Mouse (Mus musculus) testis, postnatal 14 days (tissue): ENCODE results near the gene Ncor2.

Experiments
- DNase-seq: peaks from one replicate; pipeline ENCODE4 v3.0.0; 2021; ENCODE audit warnings: low spot score

Gene Ncor2

GRCm38 (mm10) chr5:125093795-125094194, 85.2 kb downstream of the Ncor2 start:
- DNase-seq: no peak

GRCm38 (mm10) chr5:125088076-125088475, 90.9 kb downstream of the Ncor2 start:
- DNase-seq: no peak

GRCm38 (mm10) chr5:125085097-125085617, 93.9 kb downstream of the Ncor2 start:
- no peak for DNase-seq

GRCm38 (mm10) chr5:125083674-125084073, 95.3 kb downstream of the Ncor2 start:
- DNase-seq: no peak

GRCm38 (mm10) chr5:125081318-125082101, 97.5 kb downstream of the Ncor2 start:
- peak; percentile 77 for DNase-seq

- DNase-seq: no peak
These were observed 98.2 kb downstream of the Ncor2 start for GRCm38 (mm10) chr5:125080787-125081317.

DNA sequence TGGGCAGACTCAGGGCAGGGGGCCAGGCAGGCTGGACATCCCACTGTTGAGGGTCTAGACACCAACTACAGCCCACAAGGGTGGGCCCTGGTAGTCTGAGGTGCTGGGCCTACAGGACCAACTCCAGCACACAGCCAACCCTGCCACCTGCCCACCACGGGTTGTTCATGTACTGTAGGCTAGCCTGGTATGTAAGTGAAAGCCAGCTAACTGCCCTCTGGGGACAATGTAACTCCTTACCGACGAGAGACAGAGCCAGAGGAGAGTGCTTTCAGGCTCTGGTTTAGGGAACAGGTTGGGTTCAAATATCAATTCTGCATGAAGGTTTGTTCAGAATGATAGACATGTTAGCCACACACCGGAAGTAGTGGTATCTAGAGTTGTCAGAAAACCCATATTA, 98.7 kb downstream of the Ncor2 start:
- no peak for DNase-seq

DNA sequence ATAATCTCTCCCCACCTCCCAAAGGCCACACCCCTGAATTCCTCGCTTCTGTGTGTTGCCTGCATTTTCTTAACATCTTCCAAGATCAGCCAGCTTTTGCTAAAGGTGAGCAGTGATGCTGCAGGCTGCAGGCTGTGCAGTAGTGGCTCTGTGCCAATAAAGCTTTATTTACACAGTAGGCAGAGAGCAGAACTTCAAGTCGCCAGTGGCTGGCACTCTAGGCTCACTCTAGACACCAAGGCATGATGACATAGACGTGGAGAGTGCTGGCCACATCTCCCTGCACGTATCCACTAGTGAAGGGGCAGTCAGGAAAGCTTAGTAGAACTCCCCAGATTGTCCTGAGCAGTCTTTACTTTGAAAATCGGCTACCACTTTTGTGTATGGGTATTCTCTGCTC, 100.8 kb downstream of the Ncor2 start:
- DNase-seq: no peak

DNA sequence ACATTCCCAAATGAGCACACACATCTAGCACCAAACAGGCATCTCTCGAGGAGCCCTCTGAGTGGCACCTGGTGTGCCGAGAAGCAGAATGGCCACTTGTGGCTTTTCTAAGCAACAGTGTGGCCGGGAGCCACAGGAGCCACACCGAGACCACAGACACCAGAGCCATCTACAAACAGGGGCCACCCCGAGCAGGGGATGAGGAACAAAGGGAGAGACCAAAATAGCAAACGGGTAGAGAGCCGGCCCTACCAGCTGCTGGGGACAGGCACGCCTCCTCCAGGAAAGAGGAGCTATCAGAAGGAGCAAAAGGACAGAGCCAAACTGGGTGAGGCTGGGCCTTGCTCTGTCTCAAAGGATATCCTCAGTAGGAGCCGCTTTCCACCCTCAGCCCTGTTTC, 102.8 kb downstream of the Ncor2 start:
- no peak for DNase-seq

DNA sequence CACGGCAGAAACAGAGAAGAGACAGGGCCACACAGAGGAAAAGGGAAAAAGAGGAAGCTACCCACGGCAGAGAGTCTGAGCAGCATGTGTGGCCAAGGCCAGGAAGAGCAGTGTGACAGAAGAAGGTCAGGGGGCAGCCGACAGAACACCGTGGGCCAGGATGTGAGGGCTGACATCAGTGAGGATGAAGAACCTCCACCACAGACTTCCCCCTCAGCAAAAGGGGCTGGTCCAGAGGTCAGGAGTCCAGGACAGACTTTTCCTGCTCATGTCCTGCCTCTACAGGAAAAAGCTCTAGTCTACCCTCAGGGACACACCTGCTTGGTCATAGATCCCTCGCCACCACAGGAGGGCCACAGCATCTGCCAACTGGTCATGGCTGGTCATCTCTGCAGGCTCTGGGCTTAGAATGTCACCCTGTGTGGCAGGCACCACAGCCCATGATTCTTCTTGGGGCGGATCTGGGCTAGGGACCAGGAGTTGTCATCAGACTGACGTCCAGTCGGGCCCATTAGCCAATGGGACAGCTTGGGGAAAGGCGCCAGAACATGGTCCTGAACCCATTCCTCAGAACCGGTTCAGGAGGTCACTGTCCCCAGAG, 104.3 kb downstream of the Ncor2 start:
- no peak for DNase-seq

DNA sequence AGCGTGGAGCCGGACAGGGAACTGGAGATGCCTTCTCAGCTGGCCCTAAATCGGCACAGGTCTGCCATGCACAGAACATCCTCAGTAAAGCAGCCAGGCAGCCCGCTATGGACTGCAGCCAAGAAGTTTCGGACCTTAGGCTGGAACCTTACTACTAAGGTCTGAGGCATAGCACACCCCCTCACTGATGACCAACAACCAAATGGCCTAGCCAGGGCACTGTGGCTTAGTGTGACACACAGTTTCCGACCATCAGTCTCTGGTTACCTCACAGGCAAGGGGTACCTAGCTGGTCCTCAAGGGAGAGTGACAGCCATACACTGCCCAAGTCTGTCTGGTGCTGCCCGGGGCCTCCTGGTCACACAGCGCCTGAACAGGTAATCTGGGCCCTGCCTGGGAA, 105.1 kb downstream of the Ncor2 start:
- no peak for DNase-seq

- no peak for DNase-seq
These were observed 105.7 kb downstream of the Ncor2 start for GRCm38 (mm10) chr5:125073335-125073734.

DNA sequence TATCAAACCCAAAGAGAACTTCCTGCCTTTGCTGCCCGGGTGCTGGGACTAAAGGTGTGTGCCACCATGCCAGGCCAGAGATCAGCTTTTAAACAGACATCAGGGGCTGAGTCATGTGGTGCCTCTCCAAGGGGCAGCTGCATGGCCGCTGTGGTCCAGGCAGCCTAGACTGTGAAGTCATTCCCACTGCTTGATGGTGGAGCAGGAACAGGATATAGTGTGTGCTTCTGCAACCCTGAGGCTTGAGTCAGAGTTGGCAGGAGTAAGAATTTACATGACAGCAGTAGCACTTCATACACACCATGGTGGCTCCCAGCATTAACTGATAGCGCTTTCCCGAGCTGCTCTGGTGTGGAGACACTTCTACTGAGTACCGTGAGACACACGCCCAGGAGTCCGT, 106.6 kb downstream of the Ncor2 start:
- DNase-seq: no peak

DNA sequence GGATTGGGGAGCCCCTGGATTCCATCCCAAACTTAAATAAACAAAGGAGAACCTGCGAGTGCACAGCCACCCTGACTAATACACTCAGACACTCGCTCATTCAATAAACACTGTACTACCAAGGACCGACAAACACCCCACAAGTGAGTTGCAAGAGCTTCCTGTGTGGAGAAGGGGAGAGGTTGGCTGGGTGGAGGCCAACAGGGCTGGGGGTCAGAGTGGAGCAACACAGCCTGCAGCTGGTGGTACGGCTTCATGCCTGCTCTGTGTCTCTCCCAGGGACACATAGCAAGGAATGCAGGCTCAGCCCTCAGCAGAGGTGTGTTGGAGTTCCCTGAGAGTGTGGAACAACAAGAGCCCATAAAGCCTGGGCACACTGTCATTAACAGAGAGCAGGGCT, 107.1 kb downstream of the Ncor2 start:
- DNase-seq: no peak

DNA sequence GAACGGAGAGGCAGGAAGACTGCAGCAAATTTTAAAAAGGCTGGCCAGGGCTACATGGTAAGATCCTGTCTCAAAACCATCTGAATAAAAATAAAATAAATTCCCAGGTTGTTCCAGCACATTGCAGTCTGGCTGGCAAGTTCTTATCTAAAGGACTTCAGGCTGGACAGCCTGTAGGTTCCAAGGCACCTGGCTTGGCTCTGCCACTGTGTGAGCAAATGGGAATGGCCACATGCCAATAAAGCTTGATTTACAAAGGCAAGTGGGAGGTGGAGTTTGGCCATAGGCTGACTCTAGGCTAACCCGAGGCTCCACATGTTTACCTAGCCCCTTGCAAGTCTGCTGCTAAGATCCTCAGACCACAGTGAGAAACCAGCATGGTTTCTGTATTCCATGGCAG, 108.6 kb downstream of the Ncor2 start:
- DNase-seq: no peak

DNA sequence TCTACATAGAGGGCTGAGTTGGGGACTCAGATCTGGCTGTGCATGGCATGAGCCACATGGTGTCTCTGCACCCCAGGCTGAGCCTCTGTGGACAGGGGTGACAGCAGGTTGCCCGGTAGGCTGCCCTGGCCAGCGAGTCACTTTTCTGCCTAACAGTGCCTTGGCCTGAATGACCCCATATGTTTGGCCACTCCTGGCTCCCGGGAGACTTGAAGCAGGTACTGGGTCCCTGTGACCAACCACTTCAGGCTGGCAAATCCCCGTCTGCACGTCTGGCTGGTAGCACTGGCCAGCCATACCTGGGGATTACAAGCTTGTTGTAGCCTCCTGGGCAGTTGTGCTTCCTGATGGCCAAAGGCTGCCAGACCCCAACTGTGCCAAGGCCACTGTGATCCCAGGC, 109.1 kb downstream of the Ncor2 start:
- no peak for DNase-seq

DNA sequence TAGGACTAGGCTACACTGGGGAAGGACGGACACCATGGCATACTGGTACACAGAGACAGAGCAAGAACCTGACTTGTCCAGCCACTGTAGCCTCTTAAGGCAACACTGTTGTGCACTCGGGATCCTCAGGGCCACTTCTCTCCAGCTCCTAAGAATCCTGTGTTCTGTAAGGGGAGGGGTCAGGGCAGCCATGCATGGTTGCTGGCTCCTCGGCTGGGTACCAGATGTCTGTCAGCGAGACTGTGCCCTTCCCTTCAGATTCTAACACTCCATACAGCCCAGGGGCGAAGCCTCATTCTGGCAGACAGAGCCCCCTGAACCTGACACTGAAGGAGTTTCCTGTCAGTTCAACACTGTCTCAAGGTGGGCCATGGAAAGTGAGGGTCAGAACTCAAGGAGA, 109.6 kb downstream of the Ncor2 start:
- DNase-seq: no peak

GRCm38 (mm10) chr5:125068371-125068951, 110.6 kb downstream of the Ncor2 start:
- DNase-seq: no peak

DNA sequence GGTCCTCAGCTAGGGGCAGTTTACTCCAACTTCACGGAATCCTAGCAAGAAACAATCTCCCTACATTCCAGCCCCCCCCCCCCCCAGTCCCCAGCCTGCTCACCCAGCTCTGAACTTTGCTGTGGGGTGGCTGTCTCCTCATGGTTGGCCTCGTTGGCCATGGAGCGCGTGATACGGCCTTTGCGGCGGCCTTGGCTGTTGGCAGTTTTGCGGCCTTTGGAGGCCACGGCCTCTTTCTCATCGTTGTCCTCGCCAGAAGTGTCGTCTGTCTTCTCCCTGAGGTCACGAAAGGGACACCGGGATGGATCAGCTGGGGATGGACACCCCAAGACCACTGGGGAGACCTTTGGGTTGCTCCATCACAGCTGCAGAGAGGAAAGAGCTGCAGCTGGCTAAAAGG, 111.3 kb downstream of the Ncor2 start:
- DNase-seq: no peak

- peak; percentile 67 for DNase-seq
These were observed 112.2 kb downstream of the Ncor2 start for GRCm38 (mm10) chr5:125066479-125067471.

GRCm38 (mm10) chr5:125063015-125063414, 116.0 kb downstream of the Ncor2 start:
- DNase-seq: no peak

GRCm38 (mm10) chr5:125058267-125058668, 120.8 kb downstream of the Ncor2 start:
- DNase-seq: peak; percentile 62
